Mouse (Mus musculus) adrenal gland, postnatal 14 days (tissue): ENCODE results near the gene Il12b. TPM values are rescaled to one million over a fixed set of nuclear protein-coding genes. Genes with fewer than 3 reads are reported as not detected.

Experiments used
- DNase-seq: peaks from one replicate; pipeline ENCODE4 v3.0.0; 2021; ENCODE audit warnings: mixed read lengths
- long read RNA-seq, 2 experiments: library from polyadenylated mRNA; stranded (forward); transcript quantifications; one replicate each; pipeline ENCODE4 v2.0.0; 2021
- total RNA-seq: library from RNA; stranded (reverse); gene quantifications from 2 replicates; pipeline ENCODE4 v1.2.3, GENCODE M21; 2021

Il12b gene
- not detected in 2 replicates for total RNA-seq
- long read RNA-seq, experiment 1, result 0 reads
- long read RNA-seq, experiment 2, result 0 reads

- DNase-seq, result no peak
Measured at GRCm38 (mm10) chr11:44399763-44400162, at the start of gene Il12b. Gene Il12b (plus strand): TSS chr11:44400063.

- DNase-seq, result no peak
Measured at GRCm38 (mm10) chr11:44354860-44355470, 44.9 kb upstream of the Il12b start.

GRCm38 (mm10) chr11:44356171-44356570 lies 43.7 kb upstream of the Il12b start:
- no peak for DNase-seq

GRCm38 (mm10) chr11:44364536-44364935 lies 35.3 kb upstream of the Il12b start:
- DNase-seq, result no peak

- peak; percentile 29 for DNase-seq
Measured at GRCm38 (mm10) chr11:44367711-44368110, 32.2 kb upstream of the Il12b start.

- DNase-seq, result no peak
Measured at GRCm38 (mm10) chr11:44372856-44373255, 27.0 kb upstream of the Il12b start.

- no peak for DNase-seq
Measured at GRCm38 (mm10) chr11:44377879-44378278, 22.0 kb upstream of the Il12b start.

- no peak for DNase-seq
Measured at GRCm38 (mm10) chr11:44380432-44381051, 19.3 kb upstream of the Il12b start.

GRCm38 (mm10) chr11:44382200-44382599 lies 17.7 kb upstream of the Il12b start:
- no peak for DNase-seq

- DNase-seq, result no peak
Measured at GRCm38 (mm10) chr11:44387031-44387430, 12.8 kb upstream of the Il12b start.

GRCm38 (mm10) chr11:44389993-44390701 lies 9.7 kb upstream of the Il12b start:
- no peak for DNase-seq

GRCm38 (mm10) chr11:44393101-44393810 lies 6.6 kb upstream of the Il12b start:
- DNase-seq, result no peak

GRCm38 (mm10) chr11:44395401-44395800 lies 4.5 kb upstream of the Il12b start:
- no peak for DNase-seq

- DNase-seq, result no peak
Measured at GRCm38 (mm10) chr11:44397551-44397950, 2.3 kb upstream of the Il12b start.

GRCm38 (mm10) chr11:44398356-44398755 lies 1.5 kb upstream of the Il12b start:
- DNase-seq, result no peak

- DNase-seq, result peak; percentile 83
Measured at GRCm38 (mm10) chr11:44398782-44399225, 1.1 kb upstream of the Il12b start.

- peak; percentile 39 for DNase-seq
Measured at GRCm38 (mm10) chr11:44401635-44402548, 2.0 kb downstream of the Il12b start.

- no peak for DNase-seq
Measured at GRCm38 (mm10) chr11:44405113-44405512, 5.2 kb downstream of the Il12b start.

GRCm38 (mm10) chr11:44405961-44406360 lies 6.1 kb downstream of the Il12b start:
- no peak for DNase-seq

GRCm38 (mm10) chr11:44406457-44406856 lies 6.6 kb downstream of the Il12b start:
- DNase-seq, result no peak

GRCm38 (mm10) chr11:44408626-44409025 lies 8.8 kb downstream of the Il12b start:
- DNase-seq, result no peak

- no peak for DNase-seq
Measured at GRCm38 (mm10) chr11:44410413-44410812, 10.6 kb downstream of the Il12b start.
